Mouse (Mus musculus) cortical plate, adult 2 months (tissue): ENCODE measurements around the gene Agtpbp1.

Experiments
- CTCF ChIP-seq: fragments of 200-500 bp; IDR thresholded peaks from 2 replicates; pipeline ENCODE4 v1.5.1; 2011; ENCODE audit warnings: mild to moderate bottlenecking, control low read depth, low read length; ENCODE audit not compliant: insufficient read depth; ENCODE audit errors: extremely low read depth
- POLR2A ChIP-seq: fragments of 200-500 bp; IDR thresholded peaks from 2 replicates; pipeline ENCODE4 v1.6.1; 2011; ENCODE audit warnings: mild to moderate bottlenecking, low read length, control low read depth; ENCODE audit not compliant: insufficient read depth; ENCODE audit errors: extremely low read depth

- TF ChIP-seq POLR2A = no peak
- TF ChIP-seq CTCF = no peak
Measured at GRCm38 (mm10) chr13:59473341-59473740, 111.7 kb downstream of the Agtpbp1 start.
